Mouse (Mus musculus) lung, embryonic 15.5 days (tissue): ENCODE measurements around the gene Egln1. TPM values are rescaled to one million over a fixed set of nuclear protein-coding genes. Genes with fewer than 3 reads are reported as not detected.

ENCODE experiments used
- ATAC-seq: fragments of 200-750 bp; cut with Nextera tagmentation; 2 replicates; pipeline ENCODE4 v1.8.0; 2017; ENCODE audit warnings: moderate number of reproducible peaks, borderline replicate concordance; ENCODE audit not compliant: low FRiP score, low TSS enrichment; ENCODE audit errors: extremely low read depth
- H3K27ac ChIP-seq: fragments of 300-500 bp; sonication (generic); 2 replicates; pipeline ENCODE4 v1.5.1; 2015; ENCODE audit warnings: moderate library complexity, mild to moderate bottlenecking, inconsistent platforms
- H3K27me3 ChIP-seq: fragments of 300-500 bp; sonication (generic); 2 replicates; pipeline ENCODE4 v1.6.1; 2015; ENCODE audit warnings: inconsistent platforms
- H3K36me3 ChIP-seq: fragments of 300-500 bp; sonication (generic); 2 replicates; pipeline ENCODE4 v1.6.1; 2015; ENCODE audit warnings: inconsistent platforms
- H3K4me1 ChIP-seq: fragments of 300-500 bp; sonication (generic); 2 replicates; pipeline ENCODE4 v1.6.1; 2015; ENCODE audit warnings: inconsistent platforms
- H3K4me2 ChIP-seq: fragments of 300-500 bp; sonication (generic); 2 replicates; pipeline ENCODE4 v1.6.1; 2015; ENCODE audit warnings: inconsistent platforms, mild to moderate bottlenecking, moderate library complexity
- H3K4me3 ChIP-seq: fragments of 300-500 bp; sonication (generic); 2 replicates; pipeline ENCODE4 v1.5.1; 2015; ENCODE audit warnings: mild to moderate bottlenecking, inconsistent platforms
- H3K9ac ChIP-seq: fragments of 300-500 bp; sonication (generic); 2 replicates; pipeline ENCODE4 v1.6.1; 2015; ENCODE audit warnings: inconsistent platforms
- H3K9me3 ChIP-seq: fragments of 300-500 bp; sonication (generic); 2 replicates; pipeline ENCODE4 v1.6.1; 2016; ENCODE audit warnings: inconsistent platforms
- WGBS: fragments of 180-500 bp; shearing (Covaris S2); methylation state at CpG from one replicate; pipeline ENCODE4 v1.1.7; 2015; 5-methylcytosine and 5-hydroxymethylcytosine counted together
- polyA plus RNA-seq: library from polyadenylated mRNA; unstranded; fragments of >200 nt; fragmentation: Nextera tagmentation; extraction: Ambion mirVana; gene quantifications from 2 replicates; pipeline ENCODE4 v1.2.1, GENCODE M21; 2015

The Egln1 gene
- polyA plus RNA-seq, 1 experiment from 2014 or later, result 12.0 TPM

DNA sequence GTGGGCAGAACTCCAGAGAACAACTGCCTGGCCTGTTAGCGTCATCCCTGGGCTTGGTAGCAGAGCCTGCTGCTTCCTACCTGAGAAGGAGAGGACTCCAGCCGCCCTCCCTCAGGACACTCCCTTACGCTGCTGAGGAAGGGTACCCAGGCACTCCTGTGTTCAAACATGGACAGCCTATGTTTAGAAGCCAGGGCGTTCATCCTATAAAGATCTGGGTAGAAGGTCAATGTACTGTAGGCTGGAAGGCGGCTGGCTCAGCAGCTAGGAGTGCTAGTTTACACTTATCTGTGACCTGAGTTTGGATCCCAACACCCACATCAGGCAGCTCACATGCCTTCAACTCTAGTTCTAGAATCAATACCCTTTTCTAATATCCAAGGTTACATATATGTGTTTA, 14.1 kb upstream of the Egln1 start:
- 83% methylated on average over 5 of the region's 5 CpGs for WGBS
- Histone ChIP-seq H3K36me3 (no peaks in the 10 kb centered on the region), H3K27me3 (no peaks in the 10 kb centered on the region), H3K27ac (no peak overlapping the region), H3K9ac (no peak overlapping the region), H3K4me1 (peaks cover 24% of the 10 kb centered on the region), H3K4me3 (no peak overlapping the region), H3K9me3 (no peaks in the 10 kb centered on the region), H3K4me2 (no peak overlapping the region)
- ATAC-seq, result no peak

GRCm38 (mm10) chr8:124960226-124960880, 11.2 kb upstream of the Egln1 start:
- Histone ChIP-seq H3K27me3 (no peaks in the 10 kb centered on the region), H3K9me3 (no peaks in the 10 kb centered on the region), H3K4me2 (0 out of 2 replicates have a peak overlapping the region, but pooled peaks have one; percentile 5), H3K9ac (no peak overlapping the region), H3K4me1 (peaks cover 24% of the 10 kb centered on the region), H3K4me3 (no peak overlapping the region), H3K36me3 (no peaks in the 10 kb centered on the region), H3K27ac (peak overlapping the region; percentile 68)
- ATAC-seq, result no peak
- 7% methylated on average over 8 of the region's 8 CpGs for WGBS

GRCm38 (mm10) chr8:124959462-124960225, 10.5 kb upstream of the Egln1 start:
- H3K4me2 ChIP-seq, result 0 out of 2 replicates have a peak overlapping the region, but pooled peaks have one; percentile 5
- H3K4me3 ChIP-seq, result no peak overlapping the region
- ATAC-seq, result peak; percentile 44; the same call in 1 of the 2 replicates
- H3K4me1 ChIP-seq, result peaks cover 24% of the 10 kb centered on the region
- H3K9ac ChIP-seq, result no peak overlapping the region
- H3K9me3 ChIP-seq, result no peaks in the 10 kb centered on the region
- H3K36me3 ChIP-seq, result no peaks in the 10 kb centered on the region
- H3K27me3 ChIP-seq, result no peaks in the 10 kb centered on the region
- H3K27ac ChIP-seq, result peak overlapping the region; percentile 68
- 32% methylated on average over 8 of the region's 8 CpGs for WGBS

DNA sequence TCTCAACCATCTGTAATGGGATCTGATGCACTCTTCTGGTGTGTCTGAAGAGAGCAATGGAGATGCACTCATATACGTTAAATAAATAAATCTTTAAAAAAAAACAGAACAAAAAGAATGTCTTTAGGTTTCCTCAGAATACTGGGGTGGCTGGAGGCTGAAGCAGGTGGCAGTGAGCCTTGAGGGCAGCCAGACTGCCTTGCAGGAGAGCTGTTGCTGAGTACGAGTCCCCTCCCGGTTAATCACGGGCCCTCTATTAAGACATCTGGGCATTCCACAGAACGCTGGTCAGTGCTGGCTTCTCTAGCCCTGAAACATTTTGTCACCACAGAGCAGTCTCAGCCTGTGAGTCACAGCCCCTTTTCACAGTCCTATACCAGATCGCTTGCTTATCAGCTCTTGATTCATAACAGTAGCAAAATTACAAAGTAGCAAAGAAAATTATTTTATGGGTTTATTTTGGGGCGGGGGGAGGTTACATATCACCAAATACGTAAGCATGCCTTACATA, 5.5 kb upstream of the Egln1 start:
- H3K27me3 ChIP-seq, result no peaks in the 10 kb centered on the region
- H3K27ac ChIP-seq, result no peak overlapping the region
- H3K4me3 ChIP-seq, result no peak overlapping the region
- ATAC-seq, result no peak
- H3K4me2 ChIP-seq, result no peak overlapping the region
- 73% methylated on average over 8 of the region's 8 CpGs for WGBS
- no peaks in the 10 kb centered on the region for H3K36me3 ChIP-seq
- no peaks in the 10 kb centered on the region for H3K9me3 ChIP-seq
- no peak overlapping the region for H3K9ac ChIP-seq
- H3K4me1 ChIP-seq, result peaks cover 21% of the 10 kb centered on the region

- Histone ChIP-seq H3K9me3 (no peaks in the 10 kb centered on the region), H3K27me3 (no peaks in the 10 kb centered on the region), H3K4me1 (peaks cover 15% of the 10 kb centered on the region), H3K27ac (no peak overlapping the region), H3K4me3 (no peak overlapping the region), H3K9ac (no peak overlapping the region), H3K4me2 (no peak overlapping the region), H3K36me3 (no peaks in the 10 kb centered on the region)
- ATAC-seq, result no peak
- 55% methylated on average over 7 of the region's 7 CpGs for WGBS
Measured at GRCm38 (mm10) chr8:124953188-124953587, 4.1 kb upstream of the Egln1 start.

DNA sequence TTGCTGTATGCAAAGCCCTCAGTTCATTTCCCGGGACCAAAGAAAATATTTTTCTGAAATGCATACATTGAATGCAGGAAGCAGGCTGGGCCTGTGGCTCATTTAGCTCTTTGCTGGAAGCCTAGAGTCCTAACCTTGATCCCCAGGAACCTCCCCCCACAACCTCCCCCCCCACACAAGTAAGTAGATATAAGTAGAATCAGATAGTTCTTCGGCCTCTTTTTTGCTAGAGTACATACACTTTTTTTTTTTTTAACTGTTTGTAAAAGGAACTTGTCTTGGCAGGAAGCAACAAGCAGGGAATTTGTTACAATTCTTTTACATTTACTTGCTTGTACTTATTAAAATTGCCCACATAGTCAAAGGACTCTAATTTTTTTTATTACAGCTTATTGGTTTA, 1.7 kb upstream of the Egln1 start:
- H3K9ac ChIP-seq, result no peak overlapping the region
- H3K36me3 ChIP-seq, result no peaks in the 10 kb centered on the region
- no peaks in the 10 kb centered on the region for H3K9me3 ChIP-seq
- H3K4me3 ChIP-seq, result peak overlapping the region; percentile 80
- H3K4me1 ChIP-seq, result peaks cover 30% of the 10 kb centered on the region
- no peaks in the 10 kb centered on the region for H3K27me3 ChIP-seq
- H3K27ac ChIP-seq, result 0 out of 2 replicates have a peak overlapping the region, but pooled peaks have one; percentile 98
- no peak for ATAC-seq
- WGBS, result 35% methylated on average over 2 of the region's 2 CpGs
- H3K4me2 ChIP-seq, result peak overlapping the region; percentile 92

- Histone ChIP-seq H3K9me3 (no peaks in the 10 kb centered on the region), H3K36me3 (no peaks in the 10 kb centered on the region), H3K27ac (peak overlapping the region; percentile 98), H3K4me1 (peaks cover 38% of the 10 kb centered on the region), H3K27me3 (no peaks in the 10 kb centered on the region), H3K9ac (peak overlapping the region; percentile 89), H3K4me3 (peak overlapping the region; percentile 80), H3K4me2 (peak overlapping the region; percentile 92)
- ATAC-seq, result no peak
- WGBS, result 17% methylated on average over 10 of the region's 10 CpGs
Measured at GRCm38 (mm10) chr8:124950069-124950456, 939 bp upstream of the Egln1 start.

GRCm38 (mm10) chr8:124948733-124949111, 402 bp downstream of the Egln1 start:
- no peaks in the 10 kb centered on the region for H3K27me3 ChIP-seq
- ATAC-seq, result no peak
- H3K9me3 ChIP-seq, result no peaks in the 10 kb centered on the region
- peaks cover 3% of the 10 kb centered on the region; the same call in 1 of the 2 replicates for H3K36me3 ChIP-seq
- peak overlapping the region; percentile 80 for H3K4me3 ChIP-seq
- H3K4me2 ChIP-seq, result peak overlapping the region; percentile 92
- peak overlapping the region; percentile 98 for H3K27ac ChIP-seq
- peaks cover 46% of the 10 kb centered on the region for H3K4me1 ChIP-seq
- peak overlapping the region; percentile 86 for H3K9ac ChIP-seq
- WGBS, result under 1% methylated on average over 39 of the region's 62 CpGs

- Histone ChIP-seq H3K27ac (peak overlapping the region; percentile 98), H3K9ac (peak overlapping the region; percentile 86), H3K27me3 (no peaks in the 10 kb centered on the region), H3K4me3 (peak overlapping the region; percentile 80), H3K4me2 (peak overlapping the region; percentile 92), H3K4me1 (peaks cover 46% of the 10 kb centered on the region), H3K36me3 (peaks cover 3% of the 10 kb centered on the region; the same call in 1 of the 2 replicates), H3K9me3 (no peaks in the 10 kb centered on the region)
- under 1% methylated on average over 66 of the region's 67 CpGs for WGBS
- ATAC-seq, result peak; percentile 16
Measured at GRCm38 (mm10) chr8:124947865-124948732, 1.0 kb downstream of the Egln1 start.

GRCm38 (mm10) chr8:124944406-124944805, 4.7 kb downstream of the Egln1 start:
- ATAC-seq, result no peak
- Histone ChIP-seq H3K4me2 (no peak overlapping the region), H3K4me3 (no peak overlapping the region), H3K9ac (no peak overlapping the region), H3K27me3 (no peaks in the 10 kb centered on the region), H3K36me3 (peaks cover 6% of the 10 kb centered on the region; the same call in 1 of the 2 replicates), H3K27ac (no peak overlapping the region), H3K9me3 (no peaks in the 10 kb centered on the region), H3K4me1 (peaks cover 31% of the 10 kb centered on the region)
- WGBS, result 69% methylated on average over 7 of the region's 7 CpGs

DNA sequence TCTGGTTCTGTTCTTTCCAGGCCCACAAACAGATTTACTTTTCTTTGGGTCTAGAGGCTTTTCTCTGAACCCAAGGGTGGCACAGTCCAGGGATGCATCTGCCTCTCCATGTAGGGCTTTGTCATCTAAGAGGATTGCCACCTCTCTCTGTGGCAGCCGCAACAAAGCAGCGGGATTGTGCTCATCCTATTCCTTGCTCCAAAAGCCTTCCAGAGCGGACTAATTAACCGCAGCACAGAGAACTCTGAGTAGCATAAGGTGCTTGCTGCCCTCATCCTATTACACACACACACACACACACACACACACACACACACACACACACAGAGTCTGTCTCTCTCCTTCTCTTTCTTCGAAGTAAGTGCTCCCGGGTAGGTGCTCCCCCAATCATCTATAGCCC, 5.3 kb downstream of the Egln1 start:
- H3K36me3 ChIP-seq, result peaks cover 10% of the 10 kb centered on the region
- no peak overlapping the region for H3K4me3 ChIP-seq
- no peaks in the 10 kb centered on the region for H3K9me3 ChIP-seq
- no peak for ATAC-seq
- WGBS, result 92% methylated on average over 6 of the region's 6 CpGs
- H3K27me3 ChIP-seq, result no peaks in the 10 kb centered on the region
- no peak overlapping the region for H3K4me2 ChIP-seq
- peaks cover 31% of the 10 kb centered on the region for H3K4me1 ChIP-seq
- H3K9ac ChIP-seq, result no peak overlapping the region
- no peak overlapping the region for H3K27ac ChIP-seq
